Mouse (Mus musculus): ENCODE results near the gene Ldb2. TPM values are rescaled to one million over a fixed set of nuclear protein-coding genes. Genes with fewer than 3 reads are reported as not detected.

Ldb2 gene
- polyA plus RNA-seq, 1 experiment: not detected

GRCm38 (mm10) chr5:44727995-44728394 is 71.5 kb downstream of the Ldb2 start:
- no peak for TF ChIP-seq GATA1 (IDR thresholded peaks at IDR 0.05; ENCODE audit: low read length)
- no peak for TF ChIP-seq TAL1 (IDR thresholded peaks at IDR 0.05; ENCODE audit: low read length)
- Histone ChIP-seq H3K4me1 (ENCODE audit: control insufficient read depth) (no peaks in the 10 kb centered on the region), H3K36me3 (ENCODE audit: control insufficient read depth) (no peaks in the 10 kb centered on the region), H3K9me3 (ENCODE audit: control insufficient read depth, low read length) (no peaks in the 10 kb centered on the region), H3K4me3 (replicated peaks) (no peak overlapping the region), H3K27me3 (ENCODE audit: control insufficient read depth) (no peaks in the 10 kb centered on the region)

GRCm38 (mm10) chr5:44726546-44727476 is 72.7 kb downstream of the Ldb2 start:
- Histone ChIP-seq H3K27me3 (ENCODE audit: control insufficient read depth) (no peaks in the 10 kb centered on the region), H3K4me3 (replicated peaks) (no peak overlapping the region), H3K36me3 (ENCODE audit: control insufficient read depth) (no peaks in the 10 kb centered on the region), H3K4me1 (ENCODE audit: control insufficient read depth) (no peaks in the 10 kb centered on the region), H3K9me3 (ENCODE audit: control insufficient read depth, low read length) (no peaks in the 10 kb centered on the region)
- TF ChIP-seq TAL1 (IDR thresholded peaks at IDR 0.05; ENCODE audit: low read length) (no peak), GATA1 (IDR thresholded peaks at IDR 0.05; ENCODE audit: low read length) (no peak)

- TF ChIP-seq TAL1 (IDR thresholded peaks at IDR 0.05; ENCODE audit: low read length) (no peak), GATA1 (IDR thresholded peaks at IDR 0.05; ENCODE audit: low read length) (no peak)
- H3K27me3 ChIP-seq (ENCODE audit: control insufficient read depth): no peaks in the 10 kb centered on the region
- no peaks in the 10 kb centered on the region for H3K36me3 ChIP-seq (ENCODE audit: control insufficient read depth)
- no peaks in the 10 kb centered on the region for H3K9me3 ChIP-seq (ENCODE audit: control insufficient read depth, low read length)
- no peak overlapping the region for H3K4me3 ChIP-seq (replicated peaks)
- H3K4me1 ChIP-seq (ENCODE audit: control insufficient read depth): no peaks in the 10 kb centered on the region
These were observed 74.0 kb downstream of the Ldb2 start for GRCm38 (mm10) chr5:44725501-44725900.

DNA sequence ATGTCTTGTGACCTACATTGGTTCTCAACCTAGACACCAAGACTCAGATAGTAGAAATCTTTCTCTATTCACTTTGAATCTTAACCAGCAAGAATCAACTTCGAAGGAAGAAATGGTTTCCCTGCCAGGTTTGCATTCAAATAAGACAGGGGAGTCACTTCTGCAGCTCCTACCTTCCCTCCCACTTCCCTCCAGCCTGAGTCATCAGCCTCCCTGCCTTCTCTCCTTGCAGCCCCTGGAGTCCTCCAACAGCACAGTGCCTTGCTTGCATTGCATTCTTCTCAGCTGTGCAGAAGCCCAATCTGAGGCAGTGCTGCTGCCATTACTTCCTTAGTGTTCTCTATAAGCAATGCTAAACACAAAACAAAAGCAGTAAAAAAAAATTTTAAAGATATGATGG is 79.6 kb downstream of the Ldb2 start:
- no peak overlapping the region for H3K4me3 ChIP-seq (replicated peaks)
- no peaks in the 10 kb centered on the region for H3K4me1 ChIP-seq (ENCODE audit: control insufficient read depth)
- H3K36me3 ChIP-seq (ENCODE audit: control insufficient read depth): no peaks in the 10 kb centered on the region
- no peak for TF ChIP-seq TAL1 (IDR thresholded peaks at IDR 0.05; ENCODE audit: low read length)
- TF ChIP-seq GATA1 (IDR thresholded peaks at IDR 0.05; ENCODE audit: low read length): no peak
- no peaks in the 10 kb centered on the region for H3K27me3 ChIP-seq (ENCODE audit: control insufficient read depth)
- H3K9me3 ChIP-seq (ENCODE audit: control insufficient read depth, low read length): no peaks in the 10 kb centered on the region

- Histone ChIP-seq H3K9me3 (ENCODE audit: control insufficient read depth, low read length) (no peaks in the 10 kb centered on the region), H3K36me3 (ENCODE audit: control insufficient read depth) (no peaks in the 10 kb centered on the region), H3K27me3 (ENCODE audit: control insufficient read depth) (no peaks in the 10 kb centered on the region), H3K4me3 (replicated peaks) (no peak overlapping the region), H3K4me1 (ENCODE audit: control insufficient read depth) (no peaks in the 10 kb centered on the region)
- no peak for TF ChIP-seq TAL1 (IDR thresholded peaks at IDR 0.05; ENCODE audit: low read length)
These were observed 85.0 kb downstream of the Ldb2 start for GRCm38 (mm10) chr5:44714508-44714907.

DNA sequence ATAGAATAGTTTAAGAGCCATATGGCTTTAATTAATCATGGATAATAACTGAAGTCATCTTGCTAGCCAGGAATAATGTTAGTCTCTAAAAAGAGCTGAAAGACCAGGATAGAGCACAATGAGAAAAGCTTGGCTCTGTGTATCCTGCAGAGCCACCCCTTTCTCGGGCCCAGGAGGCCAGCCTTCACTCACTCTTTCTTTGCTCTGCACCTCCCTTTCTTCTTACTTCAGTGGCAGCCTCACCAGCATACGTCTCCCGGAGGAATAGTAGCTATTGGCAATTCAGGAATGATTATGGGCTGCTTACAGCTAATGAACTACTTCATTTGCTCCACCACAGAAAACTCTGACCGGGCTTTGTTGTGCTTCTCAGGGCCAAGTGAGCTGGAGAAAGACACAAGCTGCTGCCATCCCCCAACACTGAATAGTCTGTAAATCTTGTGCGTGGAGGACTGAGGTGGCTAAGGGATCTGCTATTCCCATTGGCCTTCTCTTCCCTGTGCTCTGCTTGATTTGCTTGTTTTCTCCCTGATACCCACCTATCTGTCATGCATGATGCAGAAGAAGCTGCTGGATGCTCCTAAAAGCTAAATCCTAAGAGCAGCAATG is 86.2 kb downstream of the Ldb2 start:
- TF ChIP-seq TAL1 (IDR thresholded peaks at IDR 0.05; ENCODE audit: low read length) (no peak), GATA1 (IDR thresholded peaks at IDR 0.05; ENCODE audit: low read length) (no peak)
- H3K4me3 ChIP-seq (replicated peaks): no peak overlapping the region
- H3K4me1 ChIP-seq (ENCODE audit: control insufficient read depth): no peaks in the 10 kb centered on the region
- H3K27me3 ChIP-seq (ENCODE audit: control insufficient read depth): no peaks in the 10 kb centered on the region
- no peaks in the 10 kb centered on the region for H3K9me3 ChIP-seq (ENCODE audit: control insufficient read depth, low read length)
- H3K36me3 ChIP-seq (ENCODE audit: control insufficient read depth): no peaks in the 10 kb centered on the region

- no peaks in the 10 kb centered on the region for H3K27me3 ChIP-seq (ENCODE audit: control insufficient read depth)
- H3K4me1 ChIP-seq (ENCODE audit: control insufficient read depth): no peaks in the 10 kb centered on the region
- no peaks in the 10 kb centered on the region for H3K36me3 ChIP-seq (ENCODE audit: control insufficient read depth)
- no peak overlapping the region for H3K4me3 ChIP-seq (replicated peaks)
- no peak for TF ChIP-seq GATA1 (IDR thresholded peaks at IDR 0.05; ENCODE audit: low read length)
- no peaks in the 10 kb centered on the region for H3K9me3 ChIP-seq (ENCODE audit: control insufficient read depth, low read length)
These were observed 88.3 kb downstream of the Ldb2 start for GRCm38 (mm10) chr5:44711211-44711610.

GRCm38 (mm10) chr5:44710132-44710871 is 89.2 kb downstream of the Ldb2 start:
- TF ChIP-seq GATA1 (IDR thresholded peaks at IDR 0.05; ENCODE audit: low read length) (no peak), TAL1 (IDR thresholded peaks at IDR 0.05; ENCODE audit: low read length) (no peak)
- no peaks in the 10 kb centered on the region for H3K36me3 ChIP-seq (ENCODE audit: control insufficient read depth)
- no peak overlapping the region for H3K4me3 ChIP-seq (replicated peaks)
- H3K27me3 ChIP-seq (ENCODE audit: control insufficient read depth): no peaks in the 10 kb centered on the region
- no peaks in the 10 kb centered on the region for H3K9me3 ChIP-seq (ENCODE audit: control insufficient read depth, low read length)
- H3K4me1 ChIP-seq (ENCODE audit: control insufficient read depth): no peaks in the 10 kb centered on the region

DNA sequence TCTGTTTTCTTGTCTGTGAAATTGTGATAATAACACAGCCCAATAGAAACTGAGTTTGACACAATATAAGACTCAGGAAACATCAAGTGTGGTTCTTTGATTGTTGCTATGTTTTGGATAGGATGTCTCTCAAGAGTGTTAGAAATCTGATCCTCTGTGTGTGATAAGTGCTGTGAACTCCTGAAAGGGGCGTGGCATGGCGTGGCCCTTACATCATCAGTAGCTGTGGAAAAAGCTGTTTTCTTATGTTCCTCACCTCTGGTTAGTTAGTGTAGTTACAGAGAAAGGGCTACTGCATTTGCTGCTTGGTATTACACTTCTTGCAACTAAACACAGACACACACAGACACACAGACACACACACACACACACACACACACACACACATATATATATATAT is 90.2 kb downstream of the Ldb2 start:
- H3K36me3 ChIP-seq (ENCODE audit: control insufficient read depth): no peaks in the 10 kb centered on the region
- H3K9me3 ChIP-seq (ENCODE audit: control insufficient read depth, low read length): no peaks in the 10 kb centered on the region
- no peaks in the 10 kb centered on the region for H3K4me1 ChIP-seq (ENCODE audit: control insufficient read depth)
- no peaks in the 10 kb centered on the region for H3K27me3 ChIP-seq (ENCODE audit: control insufficient read depth)
- TF ChIP-seq TAL1 (IDR thresholded peaks at IDR 0.05; ENCODE audit: low read length) (no peak), GATA1 (IDR thresholded peaks at IDR 0.05; ENCODE audit: low read length) (no peak)
- no peak overlapping the region for H3K4me3 ChIP-seq (replicated peaks)
